Mouse (Mus musculus): ENCODE measurements around the gene Klhl18. TPM values are rescaled to one million over a fixed set of nuclear protein-coding genes. Genes with fewer than 3 reads are reported as not detected.

Gene Klhl18
- polyA plus RNA-seq, 1 experiment from 2014 or later: 5.2 TPM

- no peak overlapping the region for H3K4me3 ChIP-seq (ENCODE audit: low read depth, low read length)
- ATAC-seq: no peak
- no peak overlapping the region for H3K27ac ChIP-seq (ENCODE audit: low read depth, low read length)
- no peak overlapping the region for H3K4me2 ChIP-seq (replicated peaks; ENCODE audit: low read depth)
- no peaks in the 10 kb centered on the region for H3K9me3 ChIP-seq (ENCODE audit: control insufficient read depth)
- no peak for TF ChIP-seq CTCF (IDR thresholded peaks at IDR 0.05; ENCODE audit: low read depth)
- peaks cover 6% of the 10 kb centered on the region for H3K36me3 ChIP-seq (ENCODE audit: control insufficient read depth, insufficient read depth)
- WGBS: 93% methylated on average over 2 of the region's 2 CpGs
- H3K4me1 ChIP-seq (replicated peaks; ENCODE audit: control insufficient read depth, insufficient read depth, low read length): no peaks in the 10 kb centered on the region
- H3K9ac ChIP-seq (ENCODE audit: low read depth, low read length): no peak overlapping the region
- no peaks in the 10 kb centered on the region for H3K27me3 ChIP-seq (replicated peaks; ENCODE audit: control insufficient read depth, insufficient read depth, low read length)
These were observed 73.8 kb downstream of the Klhl18 start for GRCm38 (mm10) chr9:110402731-110403130.

DNA sequence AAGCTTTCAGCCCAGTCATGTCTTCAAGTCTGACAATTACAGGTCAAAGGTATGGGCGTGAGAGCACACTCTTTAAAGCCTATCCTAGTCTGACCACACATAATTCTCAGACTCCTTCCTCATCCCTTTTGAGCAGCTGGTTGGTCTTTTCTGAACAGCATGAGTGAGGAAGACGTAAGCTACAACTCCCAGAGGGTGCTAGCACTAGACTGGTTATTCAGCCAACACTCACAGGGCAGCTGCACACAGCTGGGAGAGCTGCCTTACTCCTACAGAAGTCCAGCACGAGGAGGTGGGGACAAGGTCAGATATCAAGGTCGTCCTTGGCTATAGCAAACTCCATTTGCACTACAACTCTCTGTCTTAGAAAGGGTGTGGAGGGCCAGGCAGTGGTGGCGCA is 75.8 kb downstream of the Klhl18 start:
- Histone ChIP-seq H3K9ac (ENCODE audit: low read depth, low read length) (no peak overlapping the region), H3K36me3 (ENCODE audit: control insufficient read depth, insufficient read depth) (peaks cover 22% of the 10 kb centered on the region), H3K4me1 (replicated peaks; ENCODE audit: control insufficient read depth, insufficient read depth, low read length) (no peaks in the 10 kb centered on the region), H3K4me2 (replicated peaks; ENCODE audit: low read depth) (no peak overlapping the region), H3K27me3 (replicated peaks; ENCODE audit: control insufficient read depth, insufficient read depth, low read length) (no peaks in the 10 kb centered on the region), H3K27ac (ENCODE audit: low read depth, low read length) (0 out of 2 replicates have a peak overlapping the region, but pooled peaks have one; percentile 15), H3K4me3 (ENCODE audit: low read depth, low read length) (no peak overlapping the region), H3K9me3 (ENCODE audit: control insufficient read depth) (no peaks in the 10 kb centered on the region)
- TF ChIP-seq CTCF (IDR thresholded peaks at IDR 0.05; ENCODE audit: low read depth): no peak
- WGBS: 54% methylated on average over 5 of the region's 5 CpGs
- peak; percentile 61 for ATAC-seq

DNA sequence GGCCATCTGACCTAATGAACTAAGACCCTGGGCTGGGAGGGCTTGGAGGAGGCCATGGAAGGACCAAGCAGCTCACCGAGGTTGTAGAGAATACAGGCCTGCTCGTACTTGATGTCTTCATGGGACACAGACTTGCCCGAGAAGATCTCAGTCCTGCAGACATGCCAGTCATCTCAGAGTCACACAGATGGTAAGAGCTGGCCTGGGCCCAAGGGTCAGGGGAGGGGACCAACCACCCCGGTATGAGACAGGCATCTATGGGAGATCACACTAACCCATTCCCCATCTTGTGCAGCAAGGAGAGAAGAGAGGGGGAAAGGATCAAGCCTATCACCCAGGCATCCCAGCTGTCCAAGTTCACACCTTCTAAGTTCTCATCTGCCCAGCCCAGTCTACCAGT is 83.2 kb downstream of the Klhl18 start:
- Histone ChIP-seq H3K9ac (ENCODE audit: low read depth, low read length) (no peak overlapping the region), H3K36me3 (ENCODE audit: control insufficient read depth, insufficient read depth) (peaks cover 77% of the 10 kb centered on the region), H3K27me3 (replicated peaks; ENCODE audit: control insufficient read depth, insufficient read depth, low read length) (no peaks in the 10 kb centered on the region), H3K4me1 (replicated peaks; ENCODE audit: control insufficient read depth, insufficient read depth, low read length) (no peaks in the 10 kb centered on the region), H3K4me3 (ENCODE audit: low read depth, low read length) (no peak overlapping the region), H3K4me2 (replicated peaks; ENCODE audit: low read depth) (no peak overlapping the region), H3K9me3 (ENCODE audit: control insufficient read depth) (no peaks in the 10 kb centered on the region), H3K27ac (ENCODE audit: low read depth, low read length) (no peak overlapping the region)
- ATAC-seq: no peak
- no peak for TF ChIP-seq CTCF (IDR thresholded peaks at IDR 0.05; ENCODE audit: low read depth)
- WGBS: 89% methylated on average over 4 of the region's 4 CpGs

- Histone ChIP-seq H3K4me3 (ENCODE audit: low read depth, low read length) (no peak overlapping the region), H3K27me3 (replicated peaks; ENCODE audit: control insufficient read depth, insufficient read depth, low read length) (no peaks in the 10 kb centered on the region), H3K36me3 (ENCODE audit: control insufficient read depth, insufficient read depth) (peaks cover 84% of the 10 kb centered on the region), H3K27ac (ENCODE audit: low read depth, low read length) (no peak overlapping the region), H3K9me3 (ENCODE audit: control insufficient read depth) (no peaks in the 10 kb centered on the region), H3K4me1 (replicated peaks; ENCODE audit: control insufficient read depth, insufficient read depth, low read length) (no peaks in the 10 kb centered on the region), H3K4me2 (replicated peaks; ENCODE audit: low read depth) (no peak overlapping the region), H3K9ac (ENCODE audit: low read depth, low read length) (no peak overlapping the region)
- ATAC-seq: no peak
- WGBS: 93% methylated on average over 3 of the region's 3 CpGs
- TF ChIP-seq CTCF (IDR thresholded peaks at IDR 0.05; ENCODE audit: low read depth): no peak
These were observed 85.7 kb downstream of the Klhl18 start for GRCm38 (mm10) chr9:110390843-110391242.

DNA sequence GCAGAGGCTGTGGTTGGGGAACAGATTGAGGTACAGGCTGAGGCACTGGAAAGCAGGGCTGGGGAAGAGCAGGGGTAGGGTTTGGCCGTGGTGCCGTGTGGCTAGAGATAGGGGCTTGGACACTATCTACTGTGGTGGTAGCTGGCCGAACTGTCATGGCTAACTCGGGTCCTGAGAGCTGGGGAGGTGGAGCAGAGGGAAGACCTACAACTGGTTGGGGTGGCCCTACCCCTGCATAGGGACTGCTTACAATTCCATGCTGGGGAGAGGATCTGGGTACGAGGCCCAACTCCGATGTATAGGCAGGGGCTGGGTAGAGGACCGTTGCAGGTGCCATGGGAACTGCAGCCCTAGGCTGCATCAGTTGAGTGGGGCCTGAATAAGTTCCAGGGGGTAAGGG is 88.5 kb downstream of the Klhl18 start:
- peaks cover 94% of the 10 kb centered on the region for H3K36me3 ChIP-seq (ENCODE audit: control insufficient read depth, insufficient read depth)

GRCm38 (mm10) chr9:110384369-110384929 is 92.0 kb downstream of the Klhl18 start:
- TF ChIP-seq CTCF (IDR thresholded peaks at IDR 0.05; ENCODE audit: low read depth): no peak
- no peaks in the 10 kb centered on the region for H3K9me3 ChIP-seq (ENCODE audit: control insufficient read depth)
- no peak overlapping the region for H3K27ac ChIP-seq (ENCODE audit: low read depth, low read length)
- no peaks in the 10 kb centered on the region for H3K4me1 ChIP-seq (replicated peaks; ENCODE audit: control insufficient read depth, insufficient read depth, low read length)
- WGBS: 89% methylated on average over 7 of the region's 7 CpGs
- H3K27me3 ChIP-seq (replicated peaks; ENCODE audit: control insufficient read depth, insufficient read depth, low read length): no peaks in the 10 kb centered on the region
- H3K9ac ChIP-seq (ENCODE audit: low read depth, low read length): no peak overlapping the region
- ATAC-seq: no peak
- H3K4me2 ChIP-seq (replicated peaks; ENCODE audit: low read depth): no peak overlapping the region
- H3K36me3 ChIP-seq (ENCODE audit: control insufficient read depth, insufficient read depth): peaks cover 80% of the 10 kb centered on the region
- no peak overlapping the region for H3K4me3 ChIP-seq (ENCODE audit: low read depth, low read length)

More for the DNA sequence above, 88.5 kb downstream of the Klhl18 start:
- H3K9ac ChIP-seq (ENCODE audit: low read depth, low read length): no peak overlapping the region
- H3K27ac ChIP-seq (ENCODE audit: low read depth, low read length): no peak overlapping the region
- no peaks in the 10 kb centered on the region for H3K4me1 ChIP-seq (replicated peaks; ENCODE audit: control insufficient read depth, insufficient read depth, low read length)
- H3K9me3 ChIP-seq (ENCODE audit: control insufficient read depth): no peaks in the 10 kb centered on the region
- no peak overlapping the region for H3K4me2 ChIP-seq (replicated peaks; ENCODE audit: low read depth)
- no peaks in the 10 kb centered on the region for H3K27me3 ChIP-seq (replicated peaks; ENCODE audit: control insufficient read depth, insufficient read depth, low read length)
- no peak overlapping the region for H3K4me3 ChIP-seq (ENCODE audit: low read depth, low read length)
- TF ChIP-seq CTCF (IDR thresholded peaks at IDR 0.05; ENCODE audit: low read depth): no peak
- ATAC-seq: no peak
- WGBS: 96% methylated on average over 7 of the region's 7 CpGs

DNA sequence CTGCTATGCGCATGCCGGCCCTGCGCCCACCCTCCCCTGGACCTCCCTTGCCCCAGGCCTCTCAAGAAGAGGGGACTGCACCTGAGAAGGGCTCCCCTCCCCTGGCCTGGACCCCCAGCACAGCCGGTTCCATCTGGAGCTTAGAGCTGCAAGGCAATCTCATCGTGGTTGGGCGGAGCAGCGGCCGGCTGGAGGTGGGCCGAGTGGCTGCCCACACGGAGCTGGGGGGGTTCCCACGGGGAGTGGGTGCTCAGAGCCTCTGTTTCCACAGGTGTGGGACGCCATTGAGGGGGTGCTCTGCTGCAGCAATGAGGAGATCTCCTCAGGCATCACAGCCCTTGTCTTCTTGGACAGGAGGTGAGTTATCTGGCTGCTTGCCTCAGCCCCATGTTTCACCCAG is 95.2 kb downstream of the Klhl18 start:
- no peaks in the 10 kb centered on the region for H3K4me1 ChIP-seq (replicated peaks; ENCODE audit: control insufficient read depth, insufficient read depth, low read length)
- H3K4me3 ChIP-seq (ENCODE audit: low read depth, low read length): no peak overlapping the region
- no peak for TF ChIP-seq CTCF (IDR thresholded peaks at IDR 0.05; ENCODE audit: low read depth)
- H3K9ac ChIP-seq (ENCODE audit: low read depth, low read length): no peak overlapping the region
- no peaks in the 10 kb centered on the region for H3K27me3 ChIP-seq (replicated peaks; ENCODE audit: control insufficient read depth, insufficient read depth, low read length)
- H3K27ac ChIP-seq (ENCODE audit: low read depth, low read length): no peak overlapping the region
- H3K9me3 ChIP-seq (ENCODE audit: control insufficient read depth): no peaks in the 10 kb centered on the region
- H3K4me2 ChIP-seq (replicated peaks; ENCODE audit: low read depth): no peak overlapping the region
- WGBS: 78% methylated on average over 12 of the region's 12 CpGs
- H3K36me3 ChIP-seq (ENCODE audit: control insufficient read depth, insufficient read depth): peaks cover 80% of the 10 kb centered on the region
- ATAC-seq: no peak
